Mouse (Mus musculus): ENCODE measurements at regions not wholly inside any gene's neighbourhood (a gene's known extent, or its start where the extent isn't known, plus 50 kb on each side); places are given as distances from the start of the nearest gene placed in this dataset.

DNA sequence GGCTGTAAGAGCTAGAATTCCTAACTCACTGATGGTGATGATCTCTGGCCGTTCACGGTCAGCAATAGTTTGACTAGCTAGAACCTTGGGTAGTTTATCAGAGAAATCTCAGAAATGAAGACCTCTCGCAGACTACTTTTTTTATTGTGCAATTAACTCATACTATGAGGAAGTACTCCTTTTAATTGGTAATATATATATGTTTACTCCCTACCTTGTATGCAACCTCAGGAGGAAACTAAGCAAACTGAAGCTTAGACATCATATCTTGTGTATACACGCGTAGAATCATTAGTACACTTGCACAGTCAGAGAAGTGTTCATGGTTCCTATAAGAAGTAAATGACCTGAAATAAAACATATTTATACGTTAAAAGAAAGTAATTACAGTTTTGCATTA, 157.2 kb downstream of the Gm11146 start:
- no peak for DNase-seq

DNA sequence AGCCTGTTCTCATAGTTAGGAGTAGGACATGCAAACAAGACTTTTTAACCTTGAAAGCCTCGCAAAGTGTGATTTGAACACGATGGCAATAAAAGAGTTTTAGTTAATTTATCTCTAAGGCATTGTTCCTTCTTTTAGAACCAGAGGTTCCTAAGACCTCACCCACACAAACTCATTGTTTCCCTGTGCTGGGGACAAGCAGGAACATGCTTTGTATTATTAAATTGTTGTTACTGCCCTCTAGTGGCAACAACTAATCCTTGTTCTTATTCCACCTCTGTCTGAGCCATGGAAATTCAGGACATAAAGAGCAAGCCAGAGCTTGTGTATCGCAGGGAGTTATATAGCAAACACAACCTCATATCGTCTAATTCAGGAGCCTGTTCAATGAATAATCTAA, 157.9 kb downstream of the Gm11146 start:
- no peak for DNase-seq

DNA sequence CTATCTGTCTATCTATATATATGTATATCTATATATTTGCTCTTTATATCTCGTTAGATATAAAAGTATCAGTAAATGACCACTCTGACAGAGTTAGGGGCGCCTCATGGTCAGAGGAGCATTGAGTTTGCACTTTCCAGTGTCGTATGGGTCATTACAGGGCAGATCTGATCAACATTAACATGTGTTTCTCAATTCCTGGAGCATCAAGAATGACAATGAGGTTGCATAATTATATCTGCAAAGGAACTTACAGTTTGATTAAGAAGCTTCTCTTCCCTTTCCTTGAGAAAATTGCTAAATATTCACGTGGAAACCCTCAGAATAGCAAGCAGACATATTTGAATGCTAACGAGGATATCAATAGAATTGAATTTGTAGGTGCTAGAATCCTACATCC, 158.6 kb downstream of the Gm11146 start:
- no peak for DNase-seq

DNA sequence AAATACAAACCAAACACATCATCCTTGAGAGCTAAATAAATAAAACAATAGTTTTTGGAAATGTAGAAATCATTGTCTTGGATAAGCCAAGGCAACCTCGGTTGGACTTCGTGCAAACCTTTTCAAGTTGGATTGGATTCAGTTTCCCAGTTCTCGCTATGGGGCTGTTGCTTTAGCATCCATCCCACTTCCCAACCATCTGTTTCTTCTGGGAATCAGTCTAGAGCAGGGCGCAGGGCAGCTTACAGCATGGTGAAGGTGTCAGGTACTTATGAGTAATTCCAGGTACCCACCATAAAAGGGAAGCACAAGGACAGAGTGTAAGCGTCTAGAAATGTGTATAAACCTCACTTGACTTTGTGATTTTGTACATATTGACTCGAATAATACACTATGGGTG, 159.0 kb downstream of the Gm11146 start:
- DNase-seq: no peak

DNA sequence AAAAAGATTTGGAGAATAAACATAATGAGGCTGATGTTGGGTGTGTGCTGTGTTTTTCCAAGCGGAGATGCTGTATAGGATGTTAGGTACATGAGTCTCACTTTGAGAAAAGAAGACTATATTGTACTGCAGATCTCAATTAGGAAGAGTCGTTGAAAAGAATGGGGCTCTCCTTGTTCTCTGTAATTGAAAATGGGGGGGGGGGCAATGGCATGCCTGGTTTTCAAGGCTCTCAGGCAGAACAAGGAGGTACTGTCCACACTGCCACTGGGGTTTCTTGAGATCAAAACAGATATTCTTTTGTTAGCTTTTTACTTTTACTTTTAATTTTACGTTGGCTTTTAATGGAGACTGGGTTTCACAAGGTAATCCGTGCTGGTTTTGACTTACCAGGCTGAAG, 170.5 kb downstream of the Gm11146 start:
- DNase-seq: no peak

DNA sequence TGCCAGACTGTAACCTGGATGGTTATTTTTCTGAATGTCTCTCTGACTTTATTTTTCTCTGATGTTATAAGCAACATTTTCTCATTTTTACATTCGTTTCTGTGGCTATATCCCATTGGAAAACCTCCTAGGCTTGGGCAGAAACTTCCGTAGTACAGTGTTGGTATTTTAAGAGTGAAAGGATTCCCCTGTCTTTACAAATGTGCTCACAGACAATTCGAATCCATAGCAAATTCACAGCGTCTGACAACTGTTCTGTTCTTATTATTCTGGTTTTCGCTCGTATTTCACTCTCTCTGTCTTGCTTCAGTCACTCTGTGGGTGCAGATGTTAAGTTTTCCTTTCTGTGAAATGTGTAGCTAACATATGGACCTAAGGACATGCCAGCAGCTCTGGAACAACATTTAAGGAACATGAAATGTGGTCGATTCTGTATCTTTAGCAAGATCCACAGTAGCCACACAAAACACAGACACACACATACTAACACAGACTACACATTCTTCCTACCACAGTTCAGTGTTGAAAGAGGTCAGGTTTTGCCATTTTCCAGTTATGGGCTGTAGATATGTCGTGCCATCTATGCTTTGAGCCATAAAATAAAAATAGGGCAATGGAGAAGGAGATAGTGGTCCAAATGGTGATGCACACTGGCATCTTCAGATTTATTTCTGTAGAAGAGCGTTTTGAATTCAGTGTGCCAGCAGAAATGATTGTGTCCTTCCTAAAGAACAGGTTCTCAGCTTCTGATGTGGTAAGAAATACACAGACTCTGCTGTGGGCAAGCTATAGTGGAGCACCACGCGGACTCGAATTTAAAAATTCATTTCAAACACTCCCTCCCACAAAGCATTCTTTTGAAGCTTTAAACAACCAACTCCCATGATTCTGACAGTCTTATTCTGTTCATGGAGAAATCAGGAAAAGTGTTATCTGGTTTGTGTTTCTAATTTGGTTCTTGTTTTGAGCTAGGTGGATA, 179.2 kb downstream of the Gm11146 start:
- DNase-seq: no peak

DNA sequence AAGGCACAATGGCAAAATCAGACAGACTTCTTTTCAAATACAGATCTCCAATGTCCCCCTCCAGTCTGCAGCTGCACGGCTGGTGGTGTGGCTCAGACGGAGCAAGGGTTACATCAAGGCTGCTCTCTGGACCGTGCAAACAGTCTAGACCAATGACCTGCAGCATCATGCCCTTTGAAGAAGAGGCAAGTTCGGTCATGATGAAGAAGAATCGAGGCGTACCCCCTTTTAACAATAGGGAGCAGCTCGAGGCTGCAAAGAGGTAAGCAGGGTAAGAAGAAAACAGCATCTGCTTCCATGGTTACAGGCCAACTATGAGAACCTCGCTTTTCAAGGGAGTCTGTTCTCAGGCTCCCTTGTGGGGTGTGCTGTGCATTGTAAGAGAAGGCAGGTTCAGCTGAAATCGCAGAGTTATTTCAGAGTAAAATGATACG, 180.3 kb downstream of the Gm11146 start:
- no peak for DNase-seq

DNA sequence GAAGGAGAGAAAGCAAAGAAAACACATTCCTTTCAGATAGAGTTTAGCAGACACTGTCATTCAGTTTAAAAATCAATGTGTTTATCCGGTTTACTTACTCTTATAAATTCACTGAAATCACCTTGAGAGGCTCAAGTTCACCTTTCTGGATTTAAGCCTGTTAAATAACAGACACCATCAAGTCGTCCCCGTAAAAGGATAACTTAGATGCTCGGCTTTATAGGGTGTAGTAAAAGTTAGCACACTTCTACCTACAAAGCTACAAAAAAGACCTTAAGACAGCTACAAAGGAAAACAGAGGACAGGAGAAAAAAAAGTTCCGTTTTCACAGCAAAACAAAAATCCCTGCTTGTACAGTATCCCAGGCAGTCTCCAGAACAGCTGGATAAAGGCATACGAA, 180.9 kb downstream of the Gm11146 start:
- no peak for DNase-seq

DNA sequence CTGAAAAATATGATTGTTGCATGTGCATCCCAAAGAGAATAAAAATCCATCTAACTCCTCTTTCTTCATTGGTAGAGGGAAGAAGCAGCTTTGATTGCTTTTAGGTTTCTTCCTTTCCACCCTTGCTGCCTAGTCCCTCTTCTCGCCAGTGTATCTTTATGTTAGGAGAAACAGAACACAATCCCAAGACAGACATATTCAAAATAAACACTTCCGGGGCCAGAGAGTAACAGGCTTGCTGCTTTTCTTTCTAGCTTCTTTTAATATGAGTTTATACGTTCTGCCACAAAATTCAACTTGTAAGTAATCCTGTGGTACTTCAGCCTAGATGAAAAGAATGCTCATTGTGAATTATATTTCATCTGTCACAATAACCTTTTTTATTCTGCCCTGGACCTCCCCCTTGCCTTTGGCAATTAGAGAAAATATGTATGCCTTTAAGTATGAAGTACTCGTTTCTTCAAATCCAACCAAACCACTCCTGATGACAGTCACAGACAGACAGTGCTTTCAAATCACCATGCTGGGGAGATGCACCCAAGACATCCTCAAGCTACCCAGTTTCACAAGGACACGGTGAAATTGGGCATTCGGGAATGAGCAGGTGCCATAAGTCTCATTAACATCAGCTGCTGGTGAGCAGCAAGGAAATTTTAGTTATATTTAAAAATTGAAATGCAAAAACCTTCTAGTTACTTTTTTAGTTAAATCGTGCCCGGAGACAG, 181.6 kb downstream of the Gm11146 start:
- DNase-seq: no peak

DNA sequence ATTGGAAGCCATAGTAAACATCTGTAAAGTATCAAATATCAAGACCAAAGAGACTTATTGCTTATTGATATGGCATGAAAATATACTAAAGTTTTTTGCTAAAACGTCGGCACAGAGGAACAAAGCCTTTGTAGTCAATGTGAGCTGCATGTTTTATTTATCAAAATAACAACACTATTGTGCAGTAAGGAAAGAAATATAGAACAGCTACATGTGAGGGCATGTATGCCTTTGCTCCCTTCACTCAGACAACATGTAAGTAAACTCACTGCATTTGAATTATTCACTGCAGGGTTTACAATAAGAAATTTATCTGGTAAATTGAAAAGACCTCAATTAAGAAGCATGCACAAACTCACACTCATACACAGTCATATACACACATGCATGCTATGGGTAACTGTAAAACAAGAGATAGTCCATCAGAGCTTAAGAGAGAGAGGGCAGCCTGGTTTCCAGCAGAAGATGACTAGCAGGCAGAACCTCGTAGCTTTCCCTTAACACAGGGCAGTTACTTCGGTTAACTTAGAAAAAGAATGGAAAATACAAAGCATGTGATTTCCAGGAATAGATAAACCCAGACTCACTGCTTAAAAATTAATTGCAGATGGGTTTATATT, 182.7 kb downstream of the Gm11146 start:
- no peak for DNase-seq

DNA sequence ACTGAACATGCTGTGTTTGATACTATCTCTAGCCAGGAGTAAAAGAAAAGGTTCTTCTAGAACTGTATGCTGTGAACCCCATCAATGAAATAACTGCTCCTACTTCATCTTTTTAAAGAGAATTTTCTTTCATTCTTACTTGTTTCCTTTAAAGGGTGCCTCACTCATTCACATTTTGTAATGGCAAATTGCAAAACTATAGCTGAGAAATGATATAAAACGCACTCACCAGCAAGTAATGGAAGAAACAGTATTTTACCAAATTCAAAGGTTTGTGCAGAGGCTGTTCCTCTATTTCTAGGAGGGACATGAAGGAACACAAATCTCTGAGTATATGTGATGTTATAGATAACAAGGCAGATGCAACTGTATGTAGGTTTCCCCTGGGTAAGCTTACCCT, 183.4 kb downstream of the Gm11146 start:
- no peak for DNase-seq

DNA sequence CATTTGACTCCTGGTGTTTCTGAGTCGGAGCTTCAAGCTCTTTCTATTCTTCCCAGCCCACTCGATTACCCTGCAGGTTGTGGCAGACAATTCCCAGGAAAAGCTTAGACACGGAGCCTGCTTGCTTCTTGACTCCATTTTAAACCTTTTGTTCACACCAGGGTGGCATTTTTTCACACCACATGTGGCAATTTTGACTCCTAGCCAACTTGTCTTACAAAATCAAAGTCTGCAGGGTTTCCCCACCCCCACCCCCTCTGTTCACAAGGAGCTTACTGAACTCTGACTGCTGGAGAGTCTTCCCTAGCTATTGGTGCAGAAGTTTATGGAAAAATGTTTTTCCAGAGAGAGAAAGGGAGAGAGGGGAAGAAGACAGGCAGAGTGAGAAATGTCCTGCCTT, 184.1 kb downstream of the Gm11146 start:
- DNase-seq: no peak

DNA sequence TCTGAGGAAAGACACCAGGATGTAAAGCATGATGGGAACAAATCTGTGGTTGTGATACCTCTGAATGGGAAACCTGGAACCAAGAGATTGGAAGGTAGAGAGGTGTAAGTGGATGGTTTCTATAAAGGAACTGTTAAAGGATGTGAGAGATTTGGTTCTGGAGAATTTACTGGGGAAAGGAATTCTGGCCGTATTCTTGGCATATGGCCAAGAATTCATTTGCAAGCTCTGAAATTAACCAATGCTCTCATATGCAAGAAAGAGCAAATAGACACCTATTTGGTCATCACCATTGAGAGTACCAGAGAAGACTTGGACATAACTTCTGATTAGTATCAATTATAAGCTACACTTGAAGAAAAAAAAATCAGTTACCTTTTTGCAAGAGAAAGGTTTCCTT, 187.3 kb downstream of the Gm11146 start:
- no peak for DNase-seq

DNA sequence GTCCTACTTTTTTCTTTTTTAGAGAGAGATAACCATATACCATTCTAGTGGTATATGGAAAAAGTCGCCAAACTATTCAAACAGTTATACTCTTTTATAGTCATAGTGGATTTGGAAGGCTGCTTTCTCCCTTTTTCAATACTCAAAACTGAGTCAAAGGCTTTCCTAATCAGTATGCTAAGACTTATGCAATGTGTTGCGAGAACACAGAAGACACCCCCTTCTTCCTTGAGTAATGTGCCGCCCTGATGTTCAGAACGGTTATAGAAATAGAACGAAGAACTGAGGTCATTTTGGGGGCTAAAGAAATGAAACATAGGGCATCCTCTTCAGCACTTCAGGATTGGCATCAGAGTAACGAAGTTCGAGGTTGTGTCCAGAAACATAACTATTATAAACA, 192.7 kb downstream of the Gm11146 start:
- DNase-seq: no peak

DNA sequence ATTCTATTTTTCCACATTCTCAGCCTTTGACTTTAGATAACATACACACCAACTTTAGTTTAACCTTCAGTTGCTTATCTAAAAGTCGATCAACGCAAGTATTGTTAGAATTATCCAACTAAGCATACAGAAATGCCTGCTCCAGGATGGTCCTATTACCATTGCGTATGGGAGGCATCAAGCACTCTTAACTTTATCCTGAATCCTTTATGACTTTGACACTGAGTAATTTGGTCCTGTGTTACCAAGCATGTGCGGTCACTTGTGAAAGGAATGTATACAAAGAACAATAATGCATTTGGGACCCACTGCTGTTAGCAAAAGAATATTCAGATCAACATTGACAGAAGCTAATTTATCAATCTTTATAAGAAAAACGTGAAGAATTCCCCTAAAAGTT, 194.9 kb downstream of the Gm11146 start:
- no peak for DNase-seq

DNA sequence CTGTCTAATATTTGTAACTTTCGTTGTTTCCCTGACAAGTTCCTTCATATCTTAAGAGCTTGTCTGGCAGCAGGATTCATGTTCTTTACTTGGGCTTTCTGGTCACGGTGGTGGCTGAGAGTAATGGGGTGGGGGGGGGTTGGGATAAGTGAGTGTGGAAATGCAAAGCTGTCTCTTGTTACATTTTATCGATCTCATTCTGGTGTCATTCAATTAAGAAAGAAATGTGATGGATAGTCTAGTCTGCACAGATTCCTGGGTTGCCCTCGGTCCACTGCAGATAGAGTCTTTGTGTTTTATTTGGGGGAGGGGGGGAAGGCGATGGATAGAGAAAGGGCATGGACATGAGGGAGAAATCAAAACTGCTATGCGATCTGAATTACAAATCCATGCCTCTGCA, 196.0 kb downstream of the Gm11146 start:
- no peak for DNase-seq

DNA sequence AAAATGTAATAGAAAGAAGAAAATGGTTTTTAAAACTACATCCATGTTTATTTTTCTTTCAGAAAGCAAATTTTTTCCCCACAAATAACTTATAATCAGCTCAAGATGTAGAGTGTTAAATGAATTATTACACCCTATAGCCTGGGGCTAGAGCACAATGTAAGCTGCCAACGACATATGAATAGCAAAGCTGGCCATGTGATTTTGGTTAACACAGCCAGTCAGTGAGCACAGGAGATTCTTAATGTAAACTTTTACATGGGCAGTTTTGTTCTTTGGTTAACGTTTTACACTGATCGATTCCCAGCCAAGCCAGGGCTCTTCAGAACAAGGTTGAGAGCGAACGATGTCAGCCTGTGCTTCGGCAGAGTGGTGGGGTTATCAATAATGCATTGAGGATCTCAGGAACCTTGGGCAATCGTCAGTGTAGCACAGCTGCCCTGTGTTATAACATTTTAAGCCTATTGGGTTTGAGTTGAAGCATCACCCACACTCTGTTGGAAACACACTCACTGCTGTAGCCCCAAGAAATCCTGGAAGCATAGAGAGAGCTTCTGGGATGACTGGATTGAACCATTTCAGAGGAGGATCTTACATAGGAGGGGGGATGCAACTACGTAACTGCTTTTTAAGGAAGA, 196.6 kb downstream of the Gm11146 start:
- no peak for DNase-seq

DNA sequence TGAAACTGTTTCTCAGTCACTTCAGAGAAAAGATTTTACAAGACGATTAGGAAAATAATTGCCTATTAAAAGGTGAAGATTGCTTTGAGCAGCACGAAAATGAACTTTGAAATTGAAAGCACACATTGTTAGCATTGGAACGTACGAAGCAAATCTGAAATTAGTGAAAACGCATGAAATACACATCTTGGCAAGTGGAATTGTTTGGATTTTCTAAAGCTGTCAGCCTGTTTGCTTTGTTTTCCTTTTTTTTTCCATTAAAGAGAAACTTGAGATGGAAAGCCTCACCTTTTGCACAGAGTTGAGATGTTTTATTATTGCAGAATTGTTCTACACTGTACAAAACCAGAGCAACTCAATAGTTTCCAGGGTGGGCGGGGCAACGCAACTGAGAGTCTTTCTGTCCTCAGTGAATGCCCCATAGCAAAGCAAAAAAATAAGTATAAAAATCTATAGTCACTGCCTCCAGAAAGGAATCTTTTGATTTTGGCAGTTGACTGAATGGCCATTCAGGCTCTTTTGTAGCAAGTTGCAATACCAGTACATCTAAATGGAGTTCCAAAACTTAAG, 199.1 kb downstream of the Gm11146 start:
- no peak for DNase-seq

DNA sequence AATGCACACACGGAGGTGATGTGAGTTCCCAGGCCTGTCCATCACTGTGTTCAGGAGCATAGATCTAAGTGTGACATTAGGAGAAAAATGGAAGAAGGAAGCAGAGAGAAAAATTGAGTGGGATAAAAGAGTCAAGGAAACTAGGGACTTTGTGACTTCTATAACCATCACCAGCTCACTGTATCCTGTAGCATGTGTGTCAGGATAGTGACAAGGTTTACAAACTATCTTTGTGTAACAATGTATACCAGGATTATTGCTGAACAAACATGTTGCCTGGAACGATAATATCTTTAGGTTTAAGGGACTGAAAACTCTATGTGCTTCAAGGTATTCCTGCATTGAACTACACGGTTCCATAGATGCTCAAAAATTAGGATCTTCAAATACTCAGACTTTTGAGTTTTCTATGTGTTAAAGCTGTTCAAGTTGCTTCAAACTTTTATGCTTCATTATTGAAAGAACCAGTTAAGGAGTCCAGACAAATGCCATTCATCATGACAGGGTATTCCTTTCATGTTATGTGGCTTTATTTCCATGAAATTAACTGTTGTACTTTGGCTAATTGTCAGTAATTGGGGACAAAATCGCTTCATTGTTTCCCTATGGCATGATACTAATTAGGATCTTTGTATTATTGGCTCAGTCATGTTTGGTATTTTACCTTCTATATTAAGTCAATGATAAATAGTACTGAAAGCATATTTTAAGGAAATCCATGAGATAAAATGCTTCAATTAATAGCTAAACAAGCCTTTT, 200.5 kb downstream of the Gm11146 start:
- no peak for DNase-seq

DNA sequence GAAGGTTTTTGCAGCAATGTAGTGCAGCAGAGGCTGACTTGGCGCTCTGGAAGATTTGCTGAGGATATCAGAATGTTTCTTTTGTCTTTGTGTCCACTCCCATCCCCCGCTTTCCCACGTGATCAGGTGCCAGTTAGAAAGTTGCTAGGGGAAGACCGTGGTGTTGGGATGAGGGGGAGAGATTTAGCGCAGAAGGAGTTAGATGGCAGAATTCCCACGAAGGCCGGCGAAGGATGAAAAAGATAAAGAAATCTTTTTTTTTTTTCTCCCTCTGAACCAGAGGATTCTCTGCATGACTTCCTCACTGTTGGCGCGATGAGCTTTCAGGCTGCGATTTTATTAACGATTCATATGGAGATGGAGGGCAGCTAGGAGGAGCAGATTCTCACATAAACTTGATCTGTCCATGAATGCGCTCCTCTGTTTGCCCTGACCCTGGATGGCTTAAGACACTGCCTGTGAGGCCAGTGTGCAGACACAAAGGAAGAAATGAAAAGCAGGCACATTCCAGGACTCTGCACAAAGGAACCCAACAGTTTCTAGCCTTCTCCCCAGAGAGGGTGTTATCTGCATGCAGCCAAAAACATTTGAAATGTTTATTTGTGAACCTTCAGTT, 201.5 kb downstream of the Gm11146 start:
- no peak for DNase-seq

DNA sequence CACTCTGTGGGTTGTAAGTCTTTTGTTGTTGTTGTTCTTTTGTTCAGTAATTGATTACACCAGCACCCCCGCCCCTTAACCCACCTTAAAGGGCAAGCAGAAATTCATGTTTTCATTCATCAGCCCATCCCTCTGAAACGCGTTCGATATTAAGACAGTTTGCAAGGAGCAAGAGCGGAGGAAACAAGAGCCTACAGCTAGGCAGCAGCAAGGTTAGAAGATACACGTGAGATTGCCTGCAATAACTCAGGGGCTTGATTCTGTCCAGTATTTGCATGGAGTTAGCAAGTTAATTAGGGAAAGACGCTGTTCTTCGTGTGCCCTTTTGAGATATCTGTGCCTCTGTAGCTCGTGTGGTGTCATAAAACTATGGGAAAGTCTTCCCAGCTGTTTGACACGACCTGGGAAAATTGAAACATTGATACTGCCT, 202.0 kb downstream of the Gm11146 start:
- DNase-seq: no peak
